Mouse (Mus musculus) stomach, adult 2 months (tissue): ENCODE measurements around the gene Rplp1. TPM values are rescaled to one million over a fixed set of nuclear protein-coding genes. Genes with fewer than 3 reads are reported as not detected.

ENCODE experiments used
- polyA plus RNA-seq: library from polyadenylated mRNA; depleted of rRNA; stranded (reverse); fragments of >200 nt; gene quantifications from 2 replicates; pipeline ENCODE4 v1.2.3, GENCODE M21; 2012; rRNA removed

Gene Rplp1
- 6,891 and 7,143 TPM in 2 replicates for polyA plus RNA-seq

GRCm38 (mm10) chr9:61914203-61914916 lies at the start of gene Rplp1:
Gene Rplp1 (minus strand): TSS chr9:61914542.

GRCm38 (mm10) chr9:61946623-61947401 lies 32.5 kb upstream of the Rplp1 start, which contains the start of gene Kif23:
Gene Kif23 (minus strand): TSS chr9:61946774.

Other genes with a start within 250 kb of the Rplp1 start
- gene Kif23, start 32.2 kb upstream of the Rplp1 start, polyA plus RNA-seq = 0.51 and 1.3 TPM in 2 replicates
- gene Paqr5, start 112.3 kb upstream of the Rplp1 start, polyA plus RNA-seq = 148 and 158 TPM in 2 replicates
- gene Glce, start 208.1 kb upstream of the Rplp1 start, polyA plus RNA-seq = 0.39 and 0.74 TPM in 2 replicates